Mouse (Mus musculus) adrenal gland, postnatal 4 days (tissue): ENCODE measurements around the gene Adtrp. TPM values are rescaled to one million over a fixed set of nuclear protein-coding genes. Genes with fewer than 3 reads are reported as not detected.

ENCODE experiments used
- DNase-seq, 2 experiments: peaks; one replicate each; pipeline ENCODE4 v3.0.0; 2021 to 2022; ENCODE audit warnings: low spot score in 2 of 2, mixed read lengths in 2 of 2
- total RNA-seq, 2 experiments: library from RNA; stranded (reverse); gene quantifications; 2 replicates each; pipeline ENCODE4 v1.2.3; 2021

The Adtrp gene
- total RNA-seq, 2 experiments from 2014 or later = 5.5 to 12.7 TPM

DNA sequence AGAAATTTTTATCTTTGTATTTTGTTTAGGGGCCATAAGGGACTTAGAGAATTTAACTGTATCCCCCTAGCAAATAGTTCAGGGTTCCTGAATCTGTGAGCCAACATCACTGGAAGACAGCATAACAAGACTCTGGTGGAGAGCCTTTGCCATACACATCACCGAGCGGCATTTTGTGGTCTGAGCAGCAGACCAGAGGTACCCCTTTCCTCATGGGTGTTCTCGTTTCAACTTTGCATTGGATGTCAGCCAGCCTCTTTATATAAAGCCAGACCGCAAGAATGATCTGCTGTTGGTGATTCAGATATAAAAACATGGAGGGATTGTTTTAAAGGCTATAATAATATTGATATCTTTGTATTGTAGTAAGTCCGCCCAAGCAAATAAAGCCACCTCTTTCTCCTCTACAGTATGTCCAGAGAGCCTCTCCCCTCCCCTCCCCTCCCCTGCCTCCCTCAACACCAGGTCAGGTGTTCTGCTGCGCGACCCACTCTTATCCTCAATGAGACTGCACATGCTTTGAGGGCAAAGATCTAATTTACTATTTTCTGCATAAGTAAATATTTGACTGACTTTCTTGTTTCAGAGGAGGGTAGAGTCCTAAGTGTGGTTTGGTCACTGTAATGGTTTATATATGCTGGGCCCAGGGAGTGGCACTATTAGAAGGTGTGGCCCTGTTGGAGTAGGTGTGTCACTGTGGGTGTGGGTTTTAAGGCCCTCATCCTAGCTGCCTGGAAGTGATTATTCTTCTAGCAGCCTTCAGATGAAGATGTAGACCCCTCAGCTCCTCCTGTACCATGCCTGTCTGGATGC is 62.4 kb downstream of the Adtrp start:
- no peak for DNase-seq

DNA sequence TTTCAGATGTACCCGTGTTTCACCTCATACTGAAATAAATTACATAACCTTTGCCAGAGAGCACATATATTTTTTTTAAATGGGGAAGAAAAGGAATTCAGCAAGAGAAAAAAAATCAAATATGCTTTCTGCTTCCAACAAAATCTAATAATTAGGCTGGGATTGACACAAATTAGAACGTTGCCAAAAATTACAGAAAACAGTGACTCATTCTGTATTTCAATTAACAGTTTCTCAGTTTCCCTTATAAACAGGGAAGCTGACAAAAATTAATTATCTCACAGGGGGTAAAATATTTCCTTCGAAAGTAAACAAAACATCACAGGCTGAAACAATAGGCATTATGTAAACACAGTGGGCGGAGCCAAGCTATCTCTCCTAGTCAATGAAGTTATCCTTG is 67.2 kb downstream of the Adtrp start:
- DNase-seq = no peak

DNA sequence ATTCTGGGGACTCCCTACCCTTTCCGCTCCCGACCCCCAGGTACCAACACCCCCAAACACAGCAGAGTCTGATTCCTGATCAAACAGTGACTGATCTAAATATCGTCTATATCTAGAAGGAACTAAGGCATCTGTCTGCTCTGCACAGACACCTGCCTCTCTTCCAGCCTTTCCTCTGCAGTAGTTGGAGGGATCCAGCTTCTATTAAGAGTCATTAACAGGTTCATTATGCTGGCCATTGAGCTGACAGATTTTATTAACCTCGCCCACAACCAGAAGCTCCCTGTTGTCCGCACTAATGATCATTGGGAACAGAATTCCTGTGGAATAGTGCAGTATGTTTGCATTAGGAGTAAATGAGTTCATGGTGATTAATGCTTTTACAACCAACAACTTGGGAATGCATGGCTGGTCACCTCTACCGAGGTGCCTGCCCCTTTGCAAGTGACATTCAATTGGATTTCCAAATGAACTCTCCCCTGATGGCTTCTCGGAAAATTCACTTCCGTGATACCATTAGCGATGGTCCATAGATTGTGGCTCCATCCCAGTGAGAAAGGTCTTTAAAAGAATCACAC is 67.8 kb downstream of the Adtrp start:
- DNase-seq = no peak

GRCm38 (mm10) chr13:41773812-41774376 is 73.6 kb downstream of the Adtrp start:
- no peak for DNase-seq

- DNase-seq = no peak
Observed at GRCm38 (mm10) chr13:41771061-41771460, 76.4 kb downstream of the Adtrp start.

GRCm38 (mm10) chr13:41767941-41768340 is 79.5 kb downstream of the Adtrp start:
- no peak for DNase-seq

GRCm38 (mm10) chr13:41761986-41762385 is 85.5 kb downstream of the Adtrp start:
- no peak for DNase-seq

DNA sequence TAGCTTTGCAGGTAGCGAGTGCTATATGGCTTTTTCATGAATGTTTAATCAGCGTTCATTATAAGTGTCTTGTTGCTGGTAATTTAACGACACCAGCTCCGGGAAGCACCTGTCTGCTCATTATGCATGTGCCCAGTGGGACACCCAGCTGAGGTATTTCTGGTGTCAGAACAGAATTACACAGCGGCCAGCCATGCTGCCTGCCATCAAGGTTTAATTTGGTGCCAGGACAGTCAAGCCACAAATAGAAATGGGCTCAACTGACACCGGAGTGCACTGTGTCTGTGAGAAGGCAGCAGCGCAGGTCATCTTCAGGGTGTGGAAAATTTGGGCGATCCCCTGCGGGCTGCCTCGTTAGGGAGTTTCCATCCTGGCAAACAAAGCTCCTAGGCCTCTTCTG is 87.0 kb downstream of the Adtrp start:
- no peak for DNase-seq

DNA sequence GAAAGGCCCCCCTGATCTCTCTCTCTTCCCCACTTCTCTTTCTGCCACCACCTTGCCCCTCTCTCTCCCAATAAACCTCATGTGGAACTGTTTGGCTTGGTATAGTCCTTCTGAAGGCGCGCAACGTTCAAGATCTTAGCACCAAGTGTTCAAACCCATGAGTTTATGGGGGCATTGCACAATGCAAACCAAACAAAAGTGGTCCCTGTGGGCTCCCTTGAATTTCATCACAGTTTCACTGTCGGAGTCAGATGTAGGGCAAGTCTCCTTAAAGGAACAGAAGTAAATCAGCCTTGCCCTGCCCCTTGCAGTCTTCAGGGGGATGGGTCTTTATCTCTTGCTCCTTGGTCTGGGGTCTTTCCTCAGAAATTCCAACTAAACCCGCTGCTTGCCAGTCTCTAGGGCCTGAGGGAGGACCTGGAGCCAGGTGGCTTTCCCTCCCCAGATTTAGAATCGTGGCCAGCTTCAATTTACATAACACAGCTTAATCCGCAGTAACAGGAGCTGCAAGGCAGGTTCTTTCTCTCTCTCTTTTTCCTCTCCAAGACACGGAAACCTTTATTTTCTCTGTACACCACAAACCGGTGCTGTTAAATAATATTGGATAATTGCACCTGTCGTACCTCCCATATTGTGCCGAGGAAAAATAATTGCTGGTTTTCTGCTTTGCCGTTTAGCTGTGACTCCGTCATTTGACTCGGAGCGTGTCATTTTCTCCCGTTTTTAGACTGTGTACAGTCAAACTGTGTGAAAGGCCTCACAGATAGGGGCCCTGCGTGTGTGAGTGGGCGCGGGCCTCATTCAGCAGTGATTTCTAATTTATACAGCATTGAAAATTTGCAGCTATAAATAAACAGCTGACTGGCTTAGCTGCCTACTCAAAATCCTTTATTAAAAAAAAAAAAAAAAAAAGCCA is 88.7 kb downstream of the Adtrp start:
- DNase-seq = no peak

GRCm38 (mm10) chr13:41753114-41753513 is 94.4 kb downstream of the Adtrp start:
- no peak for DNase-seq

GRCm38 (mm10) chr13:41750481-41750880 is 97.0 kb downstream of the Adtrp start:
- no peak for DNase-seq

DNA sequence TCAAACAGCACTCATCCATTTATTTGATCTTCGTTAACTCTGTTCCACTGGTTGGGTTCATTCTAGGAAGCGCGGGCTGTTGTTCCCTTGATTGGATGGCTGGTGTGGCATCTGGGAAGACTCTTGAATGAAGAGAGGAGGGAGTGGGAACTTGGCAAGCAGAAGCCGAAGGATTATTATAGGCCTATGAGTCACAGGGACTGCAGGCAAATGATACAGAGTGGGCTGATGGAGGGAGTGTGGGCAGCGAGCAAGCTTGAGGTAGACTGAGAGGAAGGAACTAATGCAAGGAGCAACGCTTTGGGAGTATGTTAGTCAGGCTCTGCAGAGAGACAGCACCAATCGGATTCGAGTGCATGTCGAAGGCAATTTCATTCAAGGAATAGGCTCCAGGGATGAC is 98.6 kb downstream of the Adtrp start:
- DNase-seq = no peak

GRCm38 (mm10) chr13:41747691-41748090 is 99.8 kb downstream of the Adtrp start:
- DNase-seq = no peak

DNA sequence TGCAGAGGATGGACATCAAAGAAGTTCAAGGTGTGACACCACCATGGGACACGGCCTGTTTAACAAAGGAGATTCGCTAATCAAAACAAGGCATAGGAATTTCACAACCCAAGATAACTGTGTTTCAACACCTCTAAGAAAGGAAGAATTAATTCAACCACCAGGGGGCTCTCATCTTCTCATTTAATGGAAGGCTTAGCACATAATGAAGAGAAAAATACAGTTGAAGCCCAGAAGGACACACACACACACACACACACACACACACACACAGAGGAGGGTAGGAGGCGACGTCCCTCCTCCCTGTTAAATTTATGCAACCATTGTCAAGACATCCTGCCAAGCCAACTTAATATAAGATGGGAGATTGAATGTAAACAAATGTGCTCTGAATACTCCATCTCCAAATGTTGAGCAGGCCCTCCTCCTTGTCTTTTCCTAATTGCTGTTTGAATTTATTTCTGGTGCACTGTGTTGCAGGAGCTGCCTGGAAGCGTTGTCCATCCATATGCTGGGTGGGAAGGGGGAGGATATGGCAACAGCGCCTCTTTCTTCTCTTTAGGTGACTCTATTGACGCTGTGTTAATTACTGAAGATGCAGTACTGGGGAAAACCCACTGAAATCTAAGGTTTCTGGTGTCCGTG is 100.4 kb downstream of the Adtrp start:
- no peak for DNase-seq

- DNase-seq = no peak
Observed at GRCm38 (mm10) chr13:41740456-41741085, 106.9 kb downstream of the Adtrp start.

- no peak for DNase-seq
Observed at GRCm38 (mm10) chr13:41737628-41738309, 109.7 kb downstream of the Adtrp start.

DNA sequence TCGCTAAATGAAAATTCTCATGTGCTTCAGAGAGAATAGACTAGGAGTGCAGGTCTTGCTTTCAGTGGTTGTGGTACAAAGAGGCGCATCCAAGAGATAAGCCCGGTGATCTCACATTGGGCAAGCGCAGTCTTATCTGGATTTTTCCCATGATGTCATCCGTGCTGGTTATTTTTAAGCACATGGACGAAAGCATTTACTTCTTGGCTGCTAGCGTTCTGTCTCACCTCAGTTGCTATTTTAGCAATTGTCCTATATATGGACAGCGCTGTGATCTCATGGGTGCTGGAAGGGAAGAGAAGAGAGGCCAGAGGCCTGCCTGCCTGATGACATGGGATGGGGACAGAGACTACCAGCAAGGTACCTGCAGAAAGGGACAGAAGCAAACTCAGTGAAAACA is 117.8 kb downstream of the Adtrp start:
- DNase-seq = no peak

DNA sequence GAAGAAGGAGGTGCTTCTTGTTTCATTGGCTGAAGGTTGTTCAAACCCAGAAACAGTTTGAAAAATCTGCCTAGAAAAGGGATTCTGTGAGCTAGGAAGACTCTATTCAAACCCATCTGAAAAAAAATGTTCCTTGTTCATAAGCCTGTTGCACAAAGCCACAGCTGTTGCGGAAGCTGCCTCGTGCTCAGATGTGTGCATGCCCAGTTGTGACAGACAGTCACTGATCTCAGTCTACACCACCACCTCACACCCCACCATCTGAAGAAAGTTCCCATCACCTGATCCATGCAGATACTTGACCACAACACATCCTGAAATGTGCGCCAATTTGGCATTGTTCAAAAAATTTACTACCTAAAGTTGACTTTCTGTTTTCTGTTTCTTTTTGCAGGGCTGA is 119.7 kb downstream of the Adtrp start:
- DNase-seq = no peak

GRCm38 (mm10) chr13:41719331-41719730 is 128.2 kb downstream of the Adtrp start:
- no peak for DNase-seq

GRCm38 (mm10) chr13:41718051-41718450 is 129.4 kb downstream of the Adtrp start:
- no peak for DNase-seq
